Mouse (Mus musculus): ENCODE measurements around the gene Napepld. TPM values are rescaled to one million over a fixed set of nuclear protein-coding genes. Genes with fewer than 3 reads are reported as not detected.

Gene Napepld
- polyA plus RNA-seq, 1 experiment from 2014 or later: 4.6 TPM

DNA sequence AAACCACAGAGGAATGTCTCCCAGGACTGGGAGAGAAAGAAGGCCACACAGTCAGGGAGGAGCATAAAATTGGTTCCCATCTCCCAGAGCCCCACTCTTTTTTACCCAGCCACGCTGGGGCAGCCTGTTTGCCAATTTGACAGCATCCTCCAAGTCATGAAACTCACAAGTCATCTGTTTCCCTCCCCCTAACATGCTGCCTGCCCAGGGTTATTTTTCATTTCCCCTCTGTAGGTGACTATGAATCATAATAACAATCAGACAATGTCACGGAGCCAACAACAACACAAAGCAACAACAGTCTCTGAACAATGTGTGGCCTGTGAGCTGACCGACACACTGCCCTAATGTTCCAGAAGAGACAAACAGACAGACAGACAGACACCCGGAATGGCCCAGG is 21.2 kb downstream of the Napepld start:
- Histone ChIP-seq H3K27me3 (replicated peaks; ENCODE audit: control insufficient read depth, insufficient read depth, low read length) (no peaks in the 10 kb centered on the region), H3K27ac (ENCODE audit: low read depth, low read length) (no peak overlapping the region), H3K4me2 (ENCODE audit: low read length) (no peak overlapping the region), H3K36me3 (ENCODE audit: control insufficient read depth, insufficient read depth, low read length) (peaks cover 35% of the 10 kb centered on the region), H3K4me3 (ENCODE audit: low read depth, low read length) (no peak overlapping the region), H3K9me3 (replicated peaks; ENCODE audit: control insufficient read depth, low read length) (no peaks in the 10 kb centered on the region; the same call in 1 of the 2 replicates), H3K4me1 (ENCODE audit: control insufficient read depth, insufficient read depth, low read length) (no peaks in the 10 kb centered on the region), H3K9ac (ENCODE audit: low read length) (no peak overlapping the region)
- WGBS: 82% methylated on average over 4 of the region's 4 CpGs
- ATAC-seq (no peak), DNase-seq (ENCODE audit: low spot score) (no peak)

DNA sequence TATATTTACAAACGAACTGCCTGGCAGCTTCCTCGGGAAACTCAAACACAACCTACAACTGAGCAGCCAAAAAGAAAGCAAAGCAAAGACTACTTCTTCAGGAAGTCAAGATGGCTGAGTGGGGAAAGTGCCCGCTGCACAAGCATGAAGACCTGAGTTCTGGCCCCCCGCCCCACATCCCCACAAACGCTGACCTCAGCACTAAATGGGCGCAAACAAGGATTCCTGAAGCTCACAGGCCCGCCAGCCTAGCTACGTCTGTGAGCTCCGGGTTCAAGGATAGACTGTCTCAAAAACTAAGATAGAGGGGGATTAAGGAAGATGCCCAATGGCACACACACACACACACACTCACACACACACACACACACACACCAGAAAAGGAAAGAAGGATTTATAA is 22.8 kb downstream of the Napepld start:
- ATAC-seq (no peak), DNase-seq (ENCODE audit: low spot score) (no peak)
- 97% methylated on average over 9 of the region's 9 CpGs for WGBS
- peaks cover 46% of the 10 kb centered on the region for H3K36me3 ChIP-seq (ENCODE audit: control insufficient read depth, insufficient read depth, low read length)
- no peaks in the 10 kb centered on the region for H3K9me3 ChIP-seq (replicated peaks; ENCODE audit: control insufficient read depth, low read length)
- no peak overlapping the region for H3K4me2 ChIP-seq (ENCODE audit: low read length)
- no peak overlapping the region for H3K27ac ChIP-seq (ENCODE audit: low read depth, low read length)
- H3K9ac ChIP-seq (ENCODE audit: low read length): no peak overlapping the region
- H3K4me3 ChIP-seq (ENCODE audit: low read depth, low read length): no peak overlapping the region
- no peaks in the 10 kb centered on the region for H3K27me3 ChIP-seq (replicated peaks; ENCODE audit: control insufficient read depth, insufficient read depth, low read length)
- no peaks in the 10 kb centered on the region for H3K4me1 ChIP-seq (ENCODE audit: control insufficient read depth, insufficient read depth, low read length)

DNA sequence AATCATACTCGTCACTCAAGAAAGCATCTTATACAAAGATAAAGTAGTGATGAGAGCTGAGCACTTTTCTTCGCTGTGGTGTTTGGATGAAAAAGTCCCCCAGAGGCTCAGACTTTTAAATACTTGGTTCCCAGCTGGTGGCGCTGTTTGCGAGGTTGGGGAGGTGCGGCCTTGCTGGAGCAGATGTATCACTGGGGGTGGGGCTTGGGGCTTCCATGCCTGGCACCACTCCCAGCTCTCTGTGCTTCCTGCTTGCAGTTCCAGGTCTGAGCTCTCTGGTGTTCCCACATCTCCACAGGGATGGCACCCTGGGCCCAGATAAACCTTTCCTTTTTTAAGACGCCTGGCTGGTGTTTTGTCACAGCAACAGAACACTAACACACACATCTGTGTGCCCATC is 23.3 kb downstream of the Napepld start:
- no peak overlapping the region for H3K27ac ChIP-seq (ENCODE audit: low read depth, low read length)
- no peak overlapping the region for H3K4me2 ChIP-seq (ENCODE audit: low read length)
- H3K4me3 ChIP-seq (ENCODE audit: low read depth, low read length): no peak overlapping the region
- ATAC-seq (no peak), DNase-seq (ENCODE audit: low spot score) (no peak)
- H3K27me3 ChIP-seq (replicated peaks; ENCODE audit: control insufficient read depth, insufficient read depth, low read length): no peaks in the 10 kb centered on the region
- H3K9ac ChIP-seq (ENCODE audit: low read length): no peak overlapping the region
- peaks cover 43% of the 10 kb centered on the region for H3K36me3 ChIP-seq (ENCODE audit: control insufficient read depth, insufficient read depth, low read length)
- no peaks in the 10 kb centered on the region for H3K4me1 ChIP-seq (ENCODE audit: control insufficient read depth, insufficient read depth, low read length)
- 96% methylated on average over 6 of the region's 6 CpGs for WGBS
- H3K9me3 ChIP-seq (replicated peaks; ENCODE audit: control insufficient read depth, low read length): no peaks in the 10 kb centered on the region

DNA sequence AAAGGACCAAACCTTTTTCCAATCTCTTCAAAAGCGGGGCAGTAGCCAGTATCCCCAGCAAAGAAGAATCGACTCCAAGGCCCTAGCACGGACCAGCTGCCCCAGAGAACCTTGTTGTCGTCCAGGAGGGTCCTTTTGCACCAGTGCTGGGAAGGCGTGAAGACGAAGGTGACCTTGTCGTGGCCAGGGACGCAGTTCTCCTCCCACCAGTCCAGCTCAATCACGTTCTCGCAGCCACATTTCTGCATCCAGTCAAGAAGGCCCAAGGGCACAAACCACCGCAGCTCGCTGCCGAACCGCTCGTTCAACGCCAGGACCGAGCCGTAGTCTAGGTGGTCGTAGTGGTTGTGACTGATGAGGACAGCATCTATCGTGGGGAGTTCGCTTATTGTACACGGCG is 25.7 kb downstream of the Napepld start:
- no peaks in the 10 kb centered on the region for H3K9me3 ChIP-seq (replicated peaks; ENCODE audit: control insufficient read depth, low read length)

DNA sequence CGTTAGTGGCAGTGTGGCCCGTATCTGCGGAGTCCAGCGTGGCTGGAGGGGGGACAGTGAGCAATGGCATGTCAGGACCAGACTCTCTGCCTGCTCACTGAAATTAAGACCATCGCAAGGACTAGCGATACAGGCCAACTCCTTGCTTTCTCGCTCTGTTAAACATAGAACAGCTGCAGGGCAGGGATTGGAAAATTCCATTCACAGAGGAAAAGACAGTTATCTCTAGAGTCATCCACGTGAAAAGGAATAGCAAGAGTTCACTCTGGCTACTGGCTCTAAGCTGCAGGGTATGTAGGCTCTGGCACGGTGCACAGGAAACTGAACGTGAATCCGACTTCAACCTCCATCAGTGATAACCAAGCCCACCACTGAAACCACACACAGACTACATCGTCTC is 26.2 kb downstream of the Napepld start:
- DNase-seq (ENCODE audit: low spot score) (no peak), ATAC-seq (no peak)
- H3K9ac ChIP-seq (ENCODE audit: low read length): no peak overlapping the region
- WGBS: 87% methylated on average over 12 of the region's 12 CpGs
- H3K4me2 ChIP-seq (ENCODE audit: low read length): no peak overlapping the region
- H3K4me3 ChIP-seq (ENCODE audit: low read depth, low read length): no peak overlapping the region
- no peak overlapping the region for H3K27ac ChIP-seq (ENCODE audit: low read depth, low read length)
- no peaks in the 10 kb centered on the region for H3K27me3 ChIP-seq (replicated peaks; ENCODE audit: control insufficient read depth, insufficient read depth, low read length)
- H3K4me1 ChIP-seq (ENCODE audit: control insufficient read depth, insufficient read depth, low read length): no peaks in the 10 kb centered on the region
- H3K9me3 ChIP-seq (replicated peaks; ENCODE audit: control insufficient read depth, low read length): no peaks in the 10 kb centered on the region
- peaks cover 35% of the 10 kb centered on the region for H3K36me3 ChIP-seq (ENCODE audit: control insufficient read depth, insufficient read depth, low read length)

More for the DNA sequence above, 25.7 kb downstream of the Napepld start:
- Histone ChIP-seq H3K4me2 (ENCODE audit: low read length) (no peak overlapping the region), H3K9ac (ENCODE audit: low read length) (no peak overlapping the region), H3K4me3 (ENCODE audit: low read depth, low read length) (no peak overlapping the region), H3K36me3 (ENCODE audit: control insufficient read depth, insufficient read depth, low read length) (peaks cover 33% of the 10 kb centered on the region), H3K27me3 (replicated peaks; ENCODE audit: control insufficient read depth, insufficient read depth, low read length) (no peaks in the 10 kb centered on the region), H3K27ac (ENCODE audit: low read depth, low read length) (no peak overlapping the region), H3K4me1 (ENCODE audit: control insufficient read depth, insufficient read depth, low read length) (no peaks in the 10 kb centered on the region)
- no peak for ATAC-seq
- 96% methylated on average over 23 of the region's 23 CpGs for WGBS
- DNase-seq (ENCODE audit: low spot score): no peak

DNA sequence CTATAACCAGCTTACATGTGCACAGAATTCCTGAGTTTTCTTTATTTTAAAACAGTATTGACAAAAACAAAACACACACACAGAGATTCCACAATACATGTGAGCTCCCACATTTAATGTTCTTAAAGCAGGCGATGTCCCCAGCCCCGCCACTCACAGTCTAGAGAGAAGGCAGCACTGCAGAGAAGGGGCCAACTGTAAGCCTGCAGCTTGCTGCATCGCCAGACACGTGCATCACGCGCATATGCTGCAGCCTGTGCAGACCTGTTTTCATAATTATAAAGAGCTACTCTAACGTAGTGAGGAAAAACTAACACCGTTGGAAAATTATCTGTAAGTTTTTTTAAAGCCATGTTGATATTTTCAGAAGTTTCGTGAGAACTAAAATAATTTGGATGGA is 27.5 kb downstream of the Napepld start:
- H3K27me3 ChIP-seq (replicated peaks; ENCODE audit: control insufficient read depth, insufficient read depth, low read length): no peaks in the 10 kb centered on the region
- H3K4me3 ChIP-seq (ENCODE audit: low read depth, low read length): no peak overlapping the region
- H3K4me1 ChIP-seq (ENCODE audit: control insufficient read depth, insufficient read depth, low read length): no peaks in the 10 kb centered on the region
- DNase-seq (ENCODE audit: low spot score) (no peak), ATAC-seq (no peak)
- H3K4me2 ChIP-seq (ENCODE audit: low read length): no peak overlapping the region
- no peaks in the 10 kb centered on the region for H3K9me3 ChIP-seq (replicated peaks; ENCODE audit: control insufficient read depth, low read length)
- 81% methylated on average over 9 of the region's 9 CpGs for WGBS
- peaks cover 41% of the 10 kb centered on the region for H3K36me3 ChIP-seq (ENCODE audit: control insufficient read depth, insufficient read depth, low read length)
- H3K27ac ChIP-seq (ENCODE audit: low read depth, low read length): no peak overlapping the region
- H3K9ac ChIP-seq (ENCODE audit: low read length): no peak overlapping the region

DNA sequence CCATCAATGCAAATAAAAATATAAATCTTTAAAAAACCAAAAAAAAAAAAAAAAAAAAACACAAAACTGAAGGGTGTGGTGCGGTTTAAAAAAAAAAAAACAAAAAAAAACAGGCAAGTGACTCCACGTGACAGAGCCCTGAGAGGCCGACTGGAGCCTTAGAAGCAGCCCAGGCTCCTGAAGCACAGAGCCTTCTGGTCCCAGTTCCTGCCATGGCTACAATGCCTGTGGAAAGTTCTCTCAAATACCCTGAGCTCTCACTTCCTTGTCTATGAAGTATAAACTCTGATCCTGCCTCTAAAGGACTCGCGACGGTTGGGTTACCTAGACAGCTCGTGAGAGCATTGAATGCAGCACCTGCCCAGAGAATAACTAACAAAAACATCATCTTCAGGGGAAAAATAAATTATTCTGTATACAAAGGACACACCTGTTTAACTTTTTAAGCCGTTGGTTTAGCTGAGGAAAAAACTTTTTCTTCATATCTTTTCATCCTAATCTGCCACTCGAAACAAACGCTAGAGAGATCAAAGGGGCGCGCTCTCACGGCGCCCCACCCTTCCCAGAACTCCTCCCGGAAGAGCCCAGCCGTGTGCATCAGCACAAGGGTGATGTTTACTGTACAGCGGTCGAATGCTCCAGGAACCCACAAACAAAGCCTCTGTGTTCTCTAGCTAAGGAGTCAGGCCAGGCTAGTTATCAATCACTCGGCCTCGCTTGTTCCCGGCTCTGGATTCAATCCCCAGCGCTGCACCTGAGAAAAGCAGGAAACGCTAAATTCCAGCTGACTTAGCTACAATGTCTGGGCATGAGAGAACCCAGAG is 28.2 kb downstream of the Napepld start:
- Histone ChIP-seq H3K4me3 (ENCODE audit: low read depth, low read length) (no peak overlapping the region), H3K27ac (ENCODE audit: low read depth, low read length) (no peak overlapping the region), H3K4me2 (ENCODE audit: low read length) (no peak overlapping the region), H3K9me3 (replicated peaks; ENCODE audit: control insufficient read depth, low read length) (no peaks in the 10 kb centered on the region), H3K4me1 (ENCODE audit: control insufficient read depth, insufficient read depth, low read length) (no peaks in the 10 kb centered on the region), H3K9ac (ENCODE audit: low read length) (no peak overlapping the region), H3K36me3 (ENCODE audit: control insufficient read depth, insufficient read depth, low read length) (peaks cover 37% of the 10 kb centered on the region), H3K27me3 (replicated peaks; ENCODE audit: control insufficient read depth, insufficient read depth, low read length) (no peaks in the 10 kb centered on the region)
- 62% methylated on average over 23 of the region's 23 CpGs for WGBS
- DNase-seq (ENCODE audit: low spot score): no peak
- ATAC-seq: no peak

DNA sequence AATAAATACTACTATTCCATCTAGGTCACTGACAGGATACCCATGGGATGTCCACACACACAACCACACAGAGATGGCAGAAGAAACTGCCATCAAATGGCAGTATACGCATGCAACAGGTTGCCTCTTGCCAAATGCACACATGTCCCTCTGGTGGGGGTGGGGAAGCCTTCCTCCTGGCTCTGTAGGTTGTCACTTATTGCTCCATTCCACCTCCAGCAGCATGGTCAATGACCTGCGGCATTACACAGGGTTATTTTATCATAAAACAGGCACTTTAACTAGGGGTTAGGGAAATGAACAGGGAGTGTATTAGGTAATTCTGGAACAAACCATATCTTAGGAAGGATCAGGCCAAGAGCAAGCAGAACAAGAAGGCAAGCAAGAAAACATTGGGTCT is 31.9 kb downstream of the Napepld start:
- WGBS: 94% methylated on average over 2 of the region's 2 CpGs
- DNase-seq (ENCODE audit: low spot score): no peak
- no peak overlapping the region for H3K9ac ChIP-seq (ENCODE audit: low read length)
- H3K36me3 ChIP-seq (ENCODE audit: control insufficient read depth, insufficient read depth, low read length): peaks cover 31% of the 10 kb centered on the region
- no peaks in the 10 kb centered on the region for H3K9me3 ChIP-seq (replicated peaks; ENCODE audit: control insufficient read depth, low read length)
- ATAC-seq: no peak
- no peaks in the 10 kb centered on the region for H3K27me3 ChIP-seq (replicated peaks; ENCODE audit: control insufficient read depth, insufficient read depth, low read length)
- H3K4me2 ChIP-seq (ENCODE audit: low read length): no peak overlapping the region
- no peak overlapping the region for H3K4me3 ChIP-seq (ENCODE audit: low read depth, low read length)
- H3K4me1 ChIP-seq (ENCODE audit: control insufficient read depth, insufficient read depth, low read length): no peaks in the 10 kb centered on the region
- H3K27ac ChIP-seq (ENCODE audit: low read depth, low read length): no peak overlapping the region
